Mouse (Mus musculus): Measurements from ENCODE around the gene Frmd4a.

DNA sequence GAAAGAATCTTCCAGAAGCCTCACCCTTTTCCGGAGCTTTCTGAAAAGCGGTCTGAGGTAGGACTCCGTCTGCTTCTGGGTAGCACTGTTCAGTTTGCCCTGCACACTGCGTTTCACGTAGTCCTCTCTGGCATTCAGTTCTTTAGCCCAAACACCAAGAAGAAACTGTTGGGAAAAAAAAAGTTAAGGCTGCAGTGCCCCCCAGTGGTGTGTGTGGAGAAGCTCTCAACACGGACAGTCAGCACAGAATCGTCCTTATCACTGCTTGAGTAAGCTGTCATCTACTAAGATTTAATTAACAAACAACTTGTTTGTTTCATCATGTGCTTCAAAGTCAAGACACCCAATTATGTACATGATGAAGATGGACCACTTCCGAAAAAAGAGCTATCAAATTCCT lies 618.3 kb downstream of the Frmd4a start:
- no peak for TF ChIP-seq POLR2A (IDR thresholded peaks at IDR 0.05; ENCODE audit: low read depth, low read length)
- peak; percentile 49; the same call in 1 of the 2 replicates for TF ChIP-seq CTCF (IDR thresholded peaks at IDR 0.05; ENCODE audit: extremely low read depth, insufficient read length, insufficient replicate concordance, low read depth, low read length)
